18 mouse cellular contexts compared by ENCODE assay signal in the genomic region with DNA sequence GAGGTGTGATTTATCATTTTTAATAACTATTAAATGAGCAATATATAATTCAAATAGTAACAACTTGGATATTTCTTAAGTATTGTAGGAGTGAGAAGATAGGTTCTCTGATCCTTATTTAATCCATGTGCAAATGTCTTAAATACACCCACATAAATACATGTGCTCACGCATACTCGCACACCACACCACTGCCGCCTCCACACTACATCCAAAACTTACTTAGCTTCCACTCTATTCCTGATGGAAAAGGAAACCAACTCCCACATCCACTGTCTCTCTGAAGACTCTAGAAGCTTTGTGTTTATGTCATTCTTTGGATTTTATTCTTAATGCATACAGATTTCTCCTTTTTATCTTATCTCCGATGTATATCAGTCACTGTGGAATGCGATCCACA.
DNase-seq lines count a peak whose midpoint lies in the region; TF ChIP-seq lines count a peak whose summit lies in the region.
"Had no signal": no experiment of that assay in that cellular context is flagged by ENCODE, and none has a peak within 500 bp of the region (broad histone marks: within the 10 kb centered on the region; RNA-seq: fewer than 3 reads in every experiment).

No protein-coding gene starts in this region.

- no peak for DNase-seq in layer of hippocampus, adult 2 months (ENCODE audit: low spot score in 2 of 2)
- DNase-seq in layer of hippocampus, postnatal 25 days (ENCODE audit: extremely low spot score in 1 of 2, low spot score in 1 of 2): no peak
- DNase-seq in brain, adult 2 months (ENCODE audit: low read depth, low spot score): peak; percentile 65
- peak; percentile 61 for DNase-seq in telencephalon, adult 2 months (ENCODE audit: low read depth, low spot score)
- no peak for DNase-seq in heart, adult 2 months
- DNase-seq: adrenal gland, adult 2 months; adrenal gland, postnatal 10 days; adrenal gland, postnatal 25 days; cerebellum, adult 11-12 months; cerebellum, adult 2 months; cerebellum, adult 9-10 months; cerebellum, postnatal 10 days; cerebellum, postnatal 25 days; forebrain, postnatal 0 days had no signal

- no peaks in the 10 kb centered on the region for H3K27me3 ChIP-seq in heart, adult 2 months (ENCODE audit: control insufficient read depth, insufficient read depth, low read length)
- H3K27me3 ChIP-seq: embryonic facial prominence, embryonic 12.5 days; forebrain, embryonic 13.5 days; forebrain, embryonic 15.5 days had no signal

- no peaks in the 10 kb centered on the region for H3K4me1 ChIP-seq in heart, adult 2 months (ENCODE audit: control insufficient read depth, insufficient read depth, low read length)
- H3K4me1 ChIP-seq: embryonic facial prominence, embryonic 10.5 days; embryonic facial prominence, embryonic 12.5 days; forebrain, embryonic 13.5 days; forebrain, embryonic 15.5 days had no signal

- no peak overlapping the region for H3K9ac ChIP-seq in heart, adult 2 months (ENCODE audit: low read depth, low read length)
- H3K9ac ChIP-seq: embryonic facial prominence, embryonic 12.5 days; forebrain, embryonic 13.5 days; forebrain, embryonic 15.5 days; forebrain, postnatal 0 days had no signal

- intact Hi-C loops in heart, adult 2 months (cut with DNase I): no loop called here

- H3K27ac ChIP-seq in layer of hippocampus, adult 2 months: 0 out of 2 replicates have a peak overlapping the region, but pooled peaks have one; percentile 23
- no peak overlapping the region for H3K27ac ChIP-seq in heart, adult 2 months
- H3K27ac ChIP-seq: embryonic facial prominence, embryonic 10.5 days; embryonic facial prominence, embryonic 12.5 days; forebrain, embryonic 13.5 days; forebrain, embryonic 15.5 days had no signal

- 89% methylated on average over 5 of the region's 5 CpGs for WGBS in heart, adult 2 months

- H3K4me3 ChIP-seq in layer of hippocampus, adult 2 months: no peak overlapping the region
- H3K4me3 ChIP-seq in heart, adult 2 months: no peak overlapping the region
- H3K4me3 ChIP-seq: embryonic facial prominence, embryonic 10.5 days; embryonic facial prominence, embryonic 12.5 days; forebrain, embryonic 13.5 days; forebrain, embryonic 15.5 days had no signal

- no peak for TF ChIP-seq POLR2A in heart, adult 2 months (IDR thresholded peaks at IDR 0.05; ENCODE audit: insufficient read depth, low read depth, low read length)

- TF ChIP-seq CTCF in layer of hippocampus, adult 2 months (conservative IDR thresholded peaks at IDR 0.05): no peak
- no peak for TF ChIP-seq CTCF in heart, adult 2 months (IDR thresholded peaks at IDR 0.05)

- no peaks in the 10 kb centered on the region for H3K79me2 ChIP-seq in heart, adult 2 months (replicated peaks; ENCODE audit: control insufficient read depth, insufficient read depth, low read length)

- no peaks in the 10 kb centered on the region for H3K36me3 ChIP-seq in heart, adult 2 months (ENCODE audit: control insufficient read depth, insufficient read depth, low read length)
- H3K36me3 ChIP-seq: embryonic facial prominence, embryonic 10.5 days; embryonic facial prominence, embryonic 12.5 days; forebrain, embryonic 15.5 days had no signal

- TF ChIP-seq EP300 in heart, adult 2 months (IDR thresholded peaks at IDR 0.05; ENCODE audit: insufficient read depth, low read depth, low read length): no peak

Comparison
In these comparisons a context has a peak if more than half of its experiments do, and no peak if none do; other contexts are left out.
1. DNase-seq: peak in brain, adult 2 months (single experiment) and telencephalon, adult 2 months (single experiment); none in layer of hippocampus, adult 2 months (0 of 2), layer of hippocampus, postnatal 25 days (0 of 2) and heart, adult 2 months (0 of 2).